Mouse (Mus musculus): Measurements from ENCODE around the gene H3f3a.

Gene H3f3a

DNA sequence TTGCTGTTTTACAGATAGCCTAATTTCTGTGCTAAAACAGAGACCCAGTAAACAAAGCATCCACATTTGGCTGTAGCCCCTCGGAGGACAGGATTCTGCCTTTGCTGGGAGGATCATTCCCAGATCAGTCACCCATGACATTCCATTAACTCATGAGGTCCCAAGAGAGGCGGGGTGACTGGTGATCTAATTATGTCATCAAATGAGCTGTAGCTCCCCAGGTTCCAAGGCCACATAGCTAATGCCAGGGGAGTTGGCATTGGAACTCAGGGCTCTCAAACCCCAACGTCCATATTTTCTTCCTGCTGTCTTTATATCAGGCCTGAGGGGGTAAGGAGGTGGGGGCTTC lies 30.2 kb downstream of the H3f3a start:
- no peak for DNase-seq (ENCODE audit: extremely low spot score, low spot score)

DNA sequence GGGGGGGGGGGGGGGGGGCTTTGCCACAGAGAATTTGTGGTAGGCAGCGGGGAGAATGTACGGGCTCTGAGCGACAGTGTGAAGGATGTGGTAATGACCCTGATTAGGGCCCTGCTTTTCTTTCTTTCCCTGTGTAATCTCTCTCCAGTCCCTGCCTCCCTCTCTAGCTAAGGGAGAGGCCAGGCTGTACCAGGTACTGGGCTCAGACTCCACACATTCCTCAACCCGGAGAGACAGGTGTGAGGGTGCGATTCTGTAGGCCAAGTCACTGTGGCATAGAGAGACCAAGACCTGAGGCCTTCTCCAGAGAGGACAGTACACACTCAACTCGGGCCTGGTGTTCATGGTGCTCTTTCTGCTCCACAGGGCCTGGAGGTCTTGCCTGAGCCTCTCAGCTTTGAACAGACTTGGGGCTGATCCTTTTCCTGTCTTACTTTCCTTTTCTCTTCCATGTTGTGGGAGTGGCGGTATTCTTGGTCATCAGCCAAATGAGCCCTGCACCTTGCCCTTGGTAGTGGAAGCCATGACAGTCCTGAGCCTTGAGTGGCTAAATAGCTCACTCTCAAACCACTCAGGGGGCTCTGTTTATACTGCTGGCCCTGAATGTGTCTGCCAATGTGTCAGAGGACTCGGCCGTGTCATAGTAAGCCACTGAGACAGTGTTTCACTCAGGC lies 30.7 kb downstream of the H3f3a start:
- DNase-seq (ENCODE audit: extremely low spot score, low spot score) = no peak

GRCm38 (mm10) chr1:180781250-180781649 lies 32.5 kb downstream of the H3f3a start:
- DNase-seq (ENCODE audit: extremely low spot score, low spot score) = no peak

- no peak for DNase-seq (ENCODE audit: extremely low spot score, low spot score)
Observed at GRCm38 (mm10) chr1:180780291-180780690, 33.5 kb downstream of the H3f3a start.

DNA sequence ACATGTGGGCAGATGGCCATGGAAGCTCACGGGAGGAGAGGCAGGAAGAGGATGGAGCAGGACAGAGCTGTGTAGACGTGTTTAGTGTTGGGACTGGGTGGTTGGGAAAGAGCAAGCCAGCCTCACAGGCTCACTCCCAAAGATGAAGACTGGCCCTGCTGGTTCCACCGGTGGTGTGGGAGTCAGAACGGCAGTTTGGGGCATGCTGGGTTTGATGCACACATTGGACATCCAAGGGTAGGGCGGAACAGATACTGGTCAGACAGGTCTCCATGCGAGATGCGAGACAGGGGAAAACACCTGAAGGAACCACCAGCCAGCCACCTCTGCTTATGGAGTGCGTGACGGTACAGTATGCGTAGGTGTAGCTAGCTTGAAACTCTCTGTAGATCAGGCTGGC lies 34.8 kb downstream of the H3f3a start:
- no peak for DNase-seq (ENCODE audit: extremely low spot score, low spot score)

DNA sequence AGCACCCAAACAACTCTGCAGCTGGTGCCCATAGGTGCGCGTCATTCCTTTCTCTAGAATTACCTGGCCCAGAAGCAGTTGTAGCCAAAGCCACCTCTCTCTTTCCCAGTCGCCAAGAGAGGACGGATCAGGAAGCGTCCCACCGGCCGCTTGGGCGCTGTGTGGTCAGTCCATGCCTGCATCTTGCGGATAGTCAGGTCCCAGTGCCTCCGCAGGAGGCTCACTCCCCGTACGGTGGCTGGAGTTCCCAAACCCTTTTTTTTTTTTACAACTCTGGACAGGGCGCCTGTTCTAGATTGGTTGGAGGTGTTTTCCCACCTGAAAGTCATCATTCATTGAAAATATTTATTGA lies 35.4 kb downstream of the H3f3a start:
- DNase-seq (ENCODE audit: extremely low spot score, low spot score) = no peak

- peak; percentile 89 for DNase-seq (ENCODE audit: extremely low spot score, low spot score)
Observed at GRCm38 (mm10) chr1:180777660-180778402, 35.9 kb downstream of the H3f3a start.

GRCm38 (mm10) chr1:180777289-180777659 lies 36.5 kb downstream of the H3f3a start:
- no peak for DNase-seq (ENCODE audit: extremely low spot score, low spot score)

DNA sequence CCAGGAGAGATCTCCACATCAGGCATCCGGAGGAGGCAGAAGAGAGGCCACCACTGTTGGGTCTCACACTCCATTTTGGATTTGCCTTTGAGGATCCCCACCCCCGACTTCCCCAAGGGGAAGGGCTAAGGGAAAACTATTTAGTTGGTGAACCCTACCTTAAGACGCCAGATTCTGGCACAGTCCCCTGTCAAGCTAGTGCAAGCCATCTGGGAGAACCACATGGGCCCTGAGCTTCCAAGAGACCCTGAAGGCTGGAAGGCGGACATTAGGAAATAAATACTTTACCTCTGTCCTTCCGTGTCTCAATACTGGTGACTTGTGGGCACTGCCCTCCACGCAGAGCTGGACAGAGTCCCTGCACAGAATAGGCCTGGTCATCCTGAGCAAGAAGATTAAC lies 37.2 kb downstream of the H3f3a start:
- no peak for DNase-seq (ENCODE audit: extremely low spot score, low spot score)

DNA sequence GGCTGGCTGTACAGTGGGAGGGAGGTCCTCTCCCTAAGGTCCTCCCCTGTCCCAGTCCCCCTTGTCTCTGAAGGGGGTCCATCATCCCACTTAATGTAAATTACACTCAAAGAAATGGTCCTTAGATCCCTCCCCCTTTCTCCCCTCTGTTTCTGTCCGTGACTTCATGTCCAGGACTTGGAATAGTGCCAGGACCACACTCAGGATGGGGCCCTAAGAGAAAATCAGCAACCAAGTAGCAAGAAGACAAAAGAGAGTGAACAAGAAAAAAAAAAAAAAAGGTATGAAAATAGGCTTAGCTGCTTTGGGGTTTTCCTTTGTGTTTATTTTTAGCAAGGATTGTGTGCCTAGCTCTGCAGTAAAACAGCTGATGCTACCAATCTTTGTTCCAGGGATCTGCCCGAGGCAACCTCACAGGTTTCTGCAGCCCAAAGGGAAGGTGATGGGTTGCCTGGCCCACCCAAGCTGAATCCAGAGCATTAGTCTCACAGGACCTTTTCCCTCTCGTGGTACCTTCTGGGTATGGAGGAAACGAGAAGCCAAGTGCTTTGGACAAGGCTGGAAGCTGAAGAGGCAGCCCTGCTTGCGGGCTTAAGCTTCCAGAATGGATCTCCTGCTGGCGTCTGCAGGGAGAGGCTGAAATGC lies 37.8 kb downstream of the H3f3a start:
- no peak for DNase-seq (ENCODE audit: extremely low spot score, low spot score)

GRCm38 (mm10) chr1:180775317-180775716 lies 38.4 kb downstream of the H3f3a start:
- DNase-seq (ENCODE audit: extremely low spot score, low spot score) = no peak

DNA sequence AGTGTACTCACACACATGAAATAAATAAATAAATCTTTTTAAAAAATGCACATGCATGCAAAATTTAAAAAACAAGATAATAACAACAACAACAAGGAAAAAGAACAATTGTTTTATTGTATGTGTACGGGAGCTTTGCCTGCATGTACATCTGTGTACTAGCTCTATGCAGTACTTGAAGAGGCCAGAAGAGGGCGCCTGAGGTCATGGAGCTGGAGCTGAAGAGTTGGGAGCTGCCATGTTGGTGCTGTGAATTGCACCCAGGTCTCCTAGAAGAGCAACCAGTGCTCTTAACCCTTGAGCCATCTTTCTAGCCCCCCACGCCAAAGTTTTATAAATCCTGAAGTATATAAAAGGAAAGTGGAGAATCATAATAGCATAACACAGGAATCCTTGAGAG lies 39.1 kb downstream of the H3f3a start:
- DNase-seq (ENCODE audit: extremely low spot score, low spot score) = peak; percentile 47

- no peak for DNase-seq (ENCODE audit: extremely low spot score, low spot score)
Observed at GRCm38 (mm10) chr1:180772291-180772690, 41.5 kb downstream of the H3f3a start.

GRCm38 (mm10) chr1:180771722-180772121 lies 42.0 kb downstream of the H3f3a start:
- DNase-seq (ENCODE audit: extremely low spot score, low spot score) = no peak

GRCm38 (mm10) chr1:180771306-180771705 lies 42.4 kb downstream of the H3f3a start:
- no peak for DNase-seq (ENCODE audit: extremely low spot score, low spot score)

GRCm38 (mm10) chr1:180768334-180769168 lies 45.2 kb downstream of the H3f3a start:
- peak; percentile 87 for DNase-seq (ENCODE audit: extremely low spot score, low spot score)

GRCm38 (mm10) chr1:180767541-180768333 lies 46.0 kb downstream of the H3f3a start:
- DNase-seq (ENCODE audit: extremely low spot score, low spot score) = no peak

- no peak for DNase-seq (ENCODE audit: extremely low spot score, low spot score)
Observed at GRCm38 (mm10) chr1:180766557-180766956, 47.2 kb downstream of the H3f3a start.

DNA sequence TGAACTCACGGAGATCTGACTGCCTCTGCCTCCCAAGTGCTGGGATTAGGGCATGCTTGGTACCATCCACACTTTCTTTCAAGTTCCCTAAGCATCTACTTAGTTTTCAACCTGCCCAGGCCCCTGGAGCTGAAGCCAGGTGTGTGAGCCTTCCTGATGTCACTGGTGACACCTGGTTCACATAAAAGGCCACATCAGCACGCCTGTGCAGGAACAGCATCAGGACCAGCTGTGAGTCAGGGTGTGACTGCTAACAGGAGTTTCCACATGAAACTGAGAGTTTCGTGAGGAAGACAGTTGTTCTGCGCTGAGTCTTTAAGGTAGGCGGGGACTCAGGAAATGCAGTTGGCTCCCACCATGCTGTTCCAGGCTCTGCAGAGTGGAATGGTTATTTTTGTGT lies 48.4 kb downstream of the H3f3a start:
- no peak for DNase-seq (ENCODE audit: extremely low spot score, low spot score)

DNA sequence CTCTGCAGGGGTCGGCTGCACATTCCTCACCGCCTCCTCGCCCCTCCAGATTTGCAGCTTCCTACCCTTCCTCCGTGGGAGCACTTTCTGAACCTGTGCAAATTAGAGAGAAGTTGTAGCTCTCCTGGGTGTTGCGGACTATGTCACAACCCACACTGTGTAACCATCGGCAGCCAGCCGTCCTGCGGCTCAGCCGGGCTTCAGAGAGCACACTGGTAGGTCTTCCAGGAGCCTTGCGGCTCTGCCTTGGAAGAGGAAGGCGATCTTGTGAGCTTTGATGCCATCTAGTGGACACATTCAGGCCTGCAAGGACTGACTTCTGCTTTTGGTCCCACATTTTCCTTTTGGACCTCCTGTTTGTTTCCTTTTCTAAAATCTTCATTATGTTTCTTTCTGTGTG lies 49.9 kb downstream of the H3f3a start:
- peak; percentile 88 for DNase-seq (ENCODE audit: extremely low spot score, low spot score)

DNA sequence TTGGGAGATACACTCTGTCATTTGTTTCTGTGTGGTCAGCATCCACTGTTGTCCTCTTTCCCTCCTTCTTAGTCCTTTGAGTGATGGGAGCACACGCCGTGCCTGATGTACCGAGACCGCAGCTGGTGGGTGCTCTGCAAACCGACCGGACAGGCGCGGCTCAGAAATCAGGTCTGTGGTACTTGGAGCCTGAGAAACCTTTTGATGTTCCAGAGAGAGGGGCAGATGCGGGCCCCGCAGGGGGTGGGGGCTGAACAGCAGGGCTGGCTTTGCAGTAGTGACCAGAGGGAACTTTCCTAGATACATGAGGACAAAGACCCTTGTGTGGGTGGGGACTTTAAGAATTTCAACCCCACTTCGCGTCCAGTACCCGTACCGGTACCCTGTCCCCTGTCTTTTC lies 50.4 kb downstream of the H3f3a start:
- DNase-seq (ENCODE audit: extremely low spot score, low spot score) = peak; percentile 61

Measured in neural tube, embryonic 10.5 days (tissue).